Mouse (Mus musculus) mature B cell (primary cell): ENCODE data around the gene Slc5a8.

Source experiments
- in situ Hi-C: fragments of 300-500 bp; cut with MboI; formaldehyde crosslinking; loops from 2 replicates; pipeline ENCODE4 v1.14.3; 2019

Gene Slc5a8

DNA sequence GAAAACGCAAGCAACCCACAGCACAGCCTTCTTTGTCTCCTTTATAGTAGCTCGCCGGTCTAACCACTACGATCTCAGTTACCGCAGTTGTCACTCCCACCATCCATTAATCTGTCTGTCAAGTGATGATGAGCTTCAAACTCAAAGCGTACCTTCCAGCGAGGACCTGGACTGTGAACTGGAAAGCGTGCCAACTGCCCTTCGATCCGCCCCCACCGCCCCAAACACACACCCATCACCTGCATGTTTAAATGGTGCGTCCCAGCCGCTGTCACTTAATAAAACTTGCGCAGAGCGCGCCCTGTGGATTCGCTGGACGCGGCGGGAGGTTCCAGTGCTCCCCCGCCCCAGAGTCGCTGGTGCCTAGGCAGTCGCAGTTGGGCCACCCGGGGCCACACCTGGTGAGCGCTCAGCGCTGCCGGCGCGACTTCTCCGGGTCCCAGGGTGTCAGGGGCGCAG is at the start of gene Slc5a8:
TSS of gene Slc5a8 (plus strand) at position 361 of the 459 bp plus-strand sequence.
- in situ Hi-C loops = no loop called here

DNA sequence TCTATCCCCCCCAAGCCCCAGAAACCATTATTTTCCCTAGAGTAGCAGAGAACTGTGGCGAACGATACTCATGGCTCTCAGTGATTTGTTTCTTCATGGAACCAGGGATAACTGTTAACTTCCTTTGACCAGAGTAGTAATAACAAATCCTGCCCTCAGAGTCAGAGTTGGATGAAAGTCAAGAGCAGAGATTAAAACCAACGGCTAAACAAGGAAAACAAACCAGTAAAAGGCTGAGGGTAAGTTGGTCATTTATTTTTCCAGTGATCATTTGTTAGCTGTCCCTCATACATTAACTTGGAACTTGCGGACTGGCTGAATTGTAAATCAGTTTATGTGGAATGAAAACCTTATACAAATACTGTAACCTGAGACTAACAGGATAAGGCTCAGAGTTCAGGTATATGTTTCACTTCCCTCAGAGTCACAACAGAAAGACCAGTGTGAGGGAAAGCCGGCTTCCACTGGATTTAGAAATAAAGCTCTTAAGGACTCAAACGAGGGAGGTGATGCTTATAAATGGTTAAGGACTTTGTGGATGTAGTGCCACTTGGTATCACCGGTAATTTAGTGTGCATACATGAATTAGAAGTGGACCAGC is 36.8 kb upstream of the Slc5a8 start:
- in situ Hi-C loops = no loop called here

DNA sequence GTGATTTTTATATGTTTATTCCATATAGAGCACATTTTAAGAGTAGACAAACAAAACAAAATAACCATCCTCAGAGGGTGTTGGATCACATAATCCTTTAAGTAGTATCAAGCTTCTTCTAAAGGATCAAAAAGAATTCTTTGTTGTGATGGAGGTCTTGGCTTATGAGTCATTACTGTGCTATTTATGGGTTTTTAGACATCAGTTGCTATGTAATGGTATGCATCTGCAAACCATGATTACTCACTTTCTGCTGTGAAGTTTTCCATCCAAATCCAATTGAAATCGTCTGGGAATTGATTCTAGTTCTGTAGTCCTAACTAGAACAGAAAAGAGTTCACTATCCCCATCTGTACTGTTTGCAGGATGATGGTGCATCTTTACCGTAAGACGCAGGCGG is 35.8 kb upstream of the Slc5a8 start:
- in situ Hi-C loops = no loop called here

DNA sequence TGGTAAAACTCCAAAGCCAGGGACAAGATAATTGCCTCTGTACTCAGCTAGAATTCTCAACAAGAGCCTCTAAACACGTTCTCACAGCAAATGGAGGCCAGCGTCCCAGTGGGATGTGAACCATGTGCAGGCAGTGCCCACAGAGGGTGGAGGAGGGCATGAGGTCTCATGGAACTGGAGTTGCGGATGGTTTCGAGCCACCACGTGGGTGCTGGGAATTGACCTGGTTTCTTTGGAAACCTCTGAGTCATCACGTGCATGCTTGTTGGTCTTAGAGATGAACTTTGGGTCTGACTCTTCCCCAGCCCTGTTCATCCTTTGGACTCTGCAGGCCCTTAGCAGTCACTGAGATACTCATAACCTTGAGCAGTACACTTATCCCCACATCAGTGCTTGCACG is 32.5 kb upstream of the Slc5a8 start:
- in situ Hi-C loops = no loop called here

DNA sequence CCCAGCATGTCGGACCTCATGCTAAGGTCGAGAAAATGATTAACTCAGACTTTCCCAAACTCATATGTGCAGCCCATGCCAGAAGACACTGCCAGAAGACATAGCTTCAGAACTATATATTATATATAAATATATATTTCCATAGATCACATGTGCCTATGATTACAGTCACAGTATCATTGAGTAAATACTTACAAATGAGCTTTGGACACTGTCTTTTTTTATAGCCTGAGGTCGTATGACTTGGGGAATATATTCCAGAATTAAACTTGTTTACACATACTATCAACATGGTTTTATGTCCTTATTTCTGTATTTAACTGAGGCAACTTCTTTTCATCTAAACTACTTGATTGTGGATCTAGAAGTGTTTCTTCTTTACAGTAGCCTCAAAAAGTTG is 24.9 kb upstream of the Slc5a8 start:
- in situ Hi-C loops = no loop called here

DNA sequence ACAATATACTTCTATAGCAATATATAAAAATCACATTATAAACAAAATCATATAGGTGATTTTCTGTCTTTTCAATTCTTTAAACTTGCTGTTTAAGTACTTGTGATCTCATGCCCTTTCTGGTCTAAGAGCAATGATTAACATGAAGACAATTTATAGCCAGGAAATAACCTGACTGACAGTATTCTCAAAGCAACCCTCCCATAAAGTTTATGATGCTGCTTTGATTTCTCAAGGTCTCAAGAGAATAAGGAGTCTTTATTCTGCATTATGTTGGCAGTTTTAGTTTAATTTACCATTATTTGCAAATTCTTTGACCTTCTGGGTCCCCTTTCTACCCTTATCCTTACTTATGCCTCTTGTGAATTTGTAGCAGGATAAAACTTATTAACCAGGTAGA is 24.4 kb upstream of the Slc5a8 start:
- in situ Hi-C loops = no loop called here

DNA sequence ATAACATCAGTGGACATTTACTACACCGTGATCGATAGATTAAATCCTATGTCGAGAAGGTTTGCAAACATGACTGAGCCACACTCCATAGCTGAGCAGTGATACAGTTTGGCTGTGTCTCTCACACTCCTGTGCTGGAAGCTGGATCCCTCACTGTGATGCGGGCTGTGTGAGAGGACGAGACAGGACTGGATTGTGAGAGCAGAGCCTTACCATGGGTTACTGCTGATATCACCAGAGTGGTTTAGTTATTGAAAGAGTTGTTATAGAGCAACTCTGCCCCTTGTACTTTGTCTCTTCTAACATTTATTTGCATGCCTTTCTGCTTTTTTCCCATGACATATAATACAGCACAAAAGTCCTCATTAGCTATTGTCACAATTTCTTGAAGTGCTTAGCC is 23.5 kb upstream of the Slc5a8 start:
- in situ Hi-C loops = no loop called here

DNA sequence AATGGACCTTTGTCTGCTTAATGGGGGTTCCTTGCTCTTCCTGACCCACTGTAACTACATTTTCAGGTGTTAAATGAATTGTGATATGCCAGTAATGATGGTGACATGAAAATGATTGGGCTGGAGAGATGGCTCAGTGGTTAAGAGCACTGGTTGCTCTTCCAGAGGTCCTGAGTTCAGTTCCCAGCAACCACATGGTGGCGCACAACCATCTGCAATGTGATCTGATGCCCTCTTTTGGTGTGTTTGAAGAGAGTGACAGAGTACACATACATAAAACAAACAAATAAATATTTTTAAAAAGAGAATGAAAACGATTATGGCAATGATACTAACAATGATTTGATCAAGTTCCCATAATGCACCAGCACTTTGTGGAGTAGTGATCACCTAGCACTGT is 19.8 kb upstream of the Slc5a8 start:
- in situ Hi-C loops = no loop called here

DNA sequence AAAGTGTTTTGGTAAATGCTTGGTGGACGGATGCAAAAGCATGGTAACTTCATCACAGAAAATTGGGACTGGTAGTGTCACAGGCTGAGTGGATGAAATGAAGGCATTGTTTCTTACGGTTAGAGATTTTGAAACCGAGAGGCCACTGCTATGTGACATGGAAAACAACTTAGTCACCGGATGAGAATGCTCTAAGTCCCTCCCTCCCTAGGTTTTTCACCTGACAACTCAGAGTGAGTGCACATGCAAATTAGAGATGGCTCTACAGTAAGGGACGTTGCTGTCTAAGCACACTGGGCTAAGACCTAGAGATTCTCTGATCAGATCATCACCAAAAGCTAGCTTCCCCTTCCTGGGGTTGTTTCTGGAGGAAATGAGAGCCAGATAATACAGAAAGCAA is 10.9 kb upstream of the Slc5a8 start:
- in situ Hi-C loops = no loop called here

DNA sequence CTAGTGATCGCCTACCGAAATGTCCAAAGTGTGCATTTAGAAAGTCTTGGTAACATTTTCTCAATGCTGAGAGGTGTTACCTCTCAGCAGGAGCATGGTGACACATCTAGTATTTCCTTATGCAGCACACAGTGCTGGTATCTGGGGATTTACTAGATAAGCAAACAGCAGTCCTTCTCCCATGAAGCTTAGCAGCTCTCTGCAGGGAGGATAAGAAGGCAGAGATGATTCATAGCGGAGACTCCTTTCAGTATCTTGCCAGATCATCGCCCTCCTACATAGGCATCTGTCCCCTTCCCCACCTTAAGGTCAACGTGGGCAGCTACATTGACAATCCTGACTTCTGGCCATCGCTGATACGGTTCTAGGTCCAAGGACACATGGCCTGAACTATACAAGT is 8.4 kb upstream of the Slc5a8 start:
- in situ Hi-C loops = no loop called here

DNA sequence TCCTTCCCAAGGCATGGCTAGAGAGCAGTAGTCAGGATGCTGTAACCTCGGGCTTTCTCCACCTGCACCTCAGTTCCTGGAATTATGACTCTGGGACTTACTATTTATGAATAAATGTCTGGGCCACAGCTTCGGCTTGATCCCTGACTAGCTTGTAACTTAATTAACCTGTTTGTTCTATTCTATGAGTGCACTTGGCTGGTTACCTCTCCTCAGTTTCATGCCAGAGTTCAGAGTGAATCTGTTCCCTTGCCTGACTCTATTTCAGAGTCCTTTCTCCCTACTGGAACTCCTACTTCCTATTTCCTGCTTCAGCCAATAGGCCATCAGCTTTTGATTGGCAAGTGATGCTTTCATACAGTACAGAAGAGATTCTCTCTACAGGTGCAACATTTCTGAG is 2.1 kb upstream of the Slc5a8 start:
- in situ Hi-C loops = no loop called here

DNA sequence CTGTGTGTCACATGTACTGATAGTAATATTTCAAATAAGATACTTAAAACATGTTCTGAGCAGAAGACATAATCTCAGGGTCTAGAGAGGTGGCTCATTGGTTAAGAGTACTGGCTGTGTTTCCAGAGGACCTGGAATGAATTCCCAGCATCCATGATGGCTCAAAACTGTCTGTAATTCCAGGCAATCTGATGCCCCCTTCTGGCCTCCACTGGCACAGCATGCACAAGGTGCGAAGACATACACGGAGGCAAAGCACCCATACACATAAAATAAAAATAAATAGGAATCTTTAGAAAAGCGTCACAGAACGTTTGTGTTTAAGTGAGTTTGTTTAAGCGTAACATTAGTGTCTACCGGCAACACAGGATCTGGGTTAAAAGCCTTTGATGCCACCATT is 956 bp upstream of the Slc5a8 start:
- in situ Hi-C loops = no loop called here

DNA sequence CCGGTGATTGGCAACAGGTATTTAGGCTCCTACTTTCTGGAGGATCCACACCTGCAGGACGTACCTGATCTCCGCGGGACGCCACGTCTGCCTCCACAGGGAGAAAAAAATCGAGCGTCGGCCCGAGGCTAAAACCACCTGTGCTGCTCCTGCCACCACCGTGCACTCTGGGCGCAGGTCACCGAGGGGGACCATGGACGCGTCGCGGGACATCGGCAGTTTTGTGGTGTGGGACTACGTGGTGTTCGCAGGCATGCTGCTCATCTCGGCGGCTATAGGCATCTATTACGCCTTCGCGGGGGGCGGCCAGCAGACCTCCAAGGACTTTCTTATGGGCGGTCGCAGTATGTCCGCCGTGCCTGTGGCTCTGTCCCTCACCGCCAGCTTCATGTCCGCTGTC is 322 bp downstream of the Slc5a8 start:
- in situ Hi-C loops = no loop called here

DNA sequence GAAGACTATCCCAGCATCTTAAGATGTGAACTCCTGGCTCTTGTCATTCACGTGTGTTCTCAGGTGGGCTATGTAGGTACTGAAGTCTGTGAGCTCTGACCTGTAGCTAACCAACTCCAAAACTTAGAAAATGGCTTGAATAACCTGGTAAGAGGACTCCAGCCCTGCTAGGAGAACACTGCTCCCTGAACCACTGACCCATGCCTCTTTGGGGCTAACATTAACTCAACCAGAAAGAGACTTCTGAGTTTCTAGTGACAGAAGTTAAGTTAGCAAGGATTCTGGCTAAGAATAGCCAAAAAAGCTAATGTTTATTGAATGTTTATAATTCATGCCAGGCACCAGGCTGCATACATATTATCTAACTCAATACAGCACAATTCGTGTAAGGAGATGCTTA is 2.6 kb downstream of the Slc5a8 start:
- in situ Hi-C loops = no loop called here

DNA sequence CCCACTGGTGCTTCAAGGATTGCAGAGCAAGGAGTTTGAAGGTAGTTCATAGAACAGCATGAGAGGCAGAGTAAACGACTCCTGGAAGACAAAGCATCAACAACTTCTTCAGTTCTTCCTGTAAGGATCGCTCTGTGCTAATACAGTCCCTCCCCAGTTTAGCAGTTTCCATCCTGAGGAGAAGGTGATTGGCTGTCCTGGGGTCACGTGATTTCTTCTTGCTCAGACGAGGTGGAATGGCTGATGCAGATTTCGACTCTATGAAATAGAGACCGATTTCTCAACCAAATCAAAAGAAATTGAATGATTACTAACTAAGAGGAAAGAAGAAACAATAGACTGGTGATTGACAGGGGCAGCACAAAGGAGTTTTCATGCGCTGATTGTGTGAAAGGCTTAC is 5.6 kb downstream of the Slc5a8 start:
- in situ Hi-C loops = no loop called here

DNA sequence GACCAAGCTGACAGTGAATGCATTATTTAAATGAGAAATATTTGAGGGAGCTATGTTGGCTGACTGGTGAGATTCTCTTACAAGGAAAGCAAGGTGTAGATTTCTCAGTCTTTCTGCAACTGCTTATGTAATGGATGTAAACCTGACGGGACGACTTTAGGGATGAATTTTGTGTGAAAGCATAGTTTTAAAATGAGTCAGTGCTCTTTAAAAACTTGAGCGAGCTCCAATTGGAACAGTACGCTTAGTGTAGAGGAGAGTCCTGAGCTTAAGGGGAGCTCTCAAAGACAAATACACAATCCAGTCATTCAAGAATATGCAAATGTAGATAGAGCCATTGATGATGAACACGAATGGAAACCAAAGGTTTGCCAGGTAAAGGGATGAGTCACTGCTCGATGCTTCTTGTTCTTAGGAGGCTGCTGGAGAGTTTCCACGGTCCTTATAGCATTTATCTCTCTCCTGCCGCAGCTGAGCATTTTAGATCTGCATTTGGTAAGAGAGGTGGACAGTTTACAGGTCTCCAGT is 6.8 kb downstream of the Slc5a8 start:
- in situ Hi-C loops = no loop called here

DNA sequence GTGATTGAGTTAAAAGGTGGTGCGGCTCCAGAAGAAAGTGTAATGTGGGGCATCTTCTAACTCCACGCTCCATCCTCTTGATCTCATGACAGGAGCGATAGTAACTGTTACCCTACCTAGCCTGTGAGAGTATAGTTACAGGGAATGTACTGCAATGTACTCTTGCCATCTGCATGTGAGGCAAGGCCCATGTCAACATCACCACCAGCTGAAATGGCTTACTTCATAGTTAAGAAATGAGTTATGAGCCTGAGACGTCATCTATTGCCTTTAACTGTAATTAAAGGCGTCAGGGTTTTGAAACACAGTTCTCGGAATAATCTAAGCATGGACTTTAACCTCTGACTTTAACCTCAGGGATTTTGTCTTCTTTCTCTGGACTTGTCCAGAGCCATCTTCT is 11.2 kb downstream of the Slc5a8 start:
- in situ Hi-C loops = no loop called here

DNA sequence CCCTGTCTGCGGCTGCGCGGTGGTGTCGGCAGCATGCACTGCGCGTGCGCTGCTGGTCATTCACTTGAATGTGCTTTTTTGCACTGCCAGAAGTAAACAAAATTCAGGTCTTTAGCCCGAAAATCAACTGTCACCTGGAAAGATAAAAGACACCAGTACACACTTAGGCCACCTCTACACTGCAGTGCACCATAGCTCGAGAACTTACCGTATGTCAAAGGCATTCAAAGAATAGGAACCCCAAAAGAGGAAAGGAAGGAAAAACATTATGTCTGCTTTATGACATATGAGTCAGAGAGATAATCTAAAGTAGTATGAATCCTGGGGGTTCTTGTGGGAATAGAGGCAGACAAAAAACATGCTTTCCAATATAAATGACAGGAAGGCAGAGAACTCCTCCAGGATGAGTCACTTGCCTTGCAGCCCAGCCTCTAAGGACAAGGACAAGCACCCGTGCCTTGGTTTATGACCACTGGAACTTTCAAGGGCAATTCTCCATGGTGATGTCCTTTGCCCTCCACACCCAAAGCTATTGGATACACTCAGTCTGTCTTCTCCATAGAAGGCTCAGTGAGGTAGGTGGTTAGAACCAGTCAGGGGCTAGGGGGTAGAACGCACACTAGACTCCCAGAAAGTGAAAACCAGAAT is 64.0 kb downstream of the Slc5a8 start:
- in situ Hi-C loops = no loop called here

DNA sequence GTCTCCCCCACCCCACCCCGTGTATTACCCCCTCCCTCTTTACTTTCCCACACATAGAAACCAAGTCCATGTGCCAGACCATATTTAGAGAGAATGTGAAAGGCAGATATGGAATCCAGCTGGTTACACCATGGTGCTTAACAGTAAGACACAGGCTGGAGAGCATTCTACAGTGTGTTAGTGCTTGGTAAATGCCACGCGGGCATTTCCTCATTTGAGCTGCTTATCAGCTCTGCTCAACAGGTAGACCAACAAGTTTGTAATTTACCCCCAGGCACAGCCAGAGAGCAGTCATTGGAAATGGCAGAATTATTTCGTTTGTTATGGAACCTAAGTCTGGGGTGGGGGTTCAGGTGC is 64.5 kb downstream of the Slc5a8 start:
- in situ Hi-C loops = no loop called here

DNA sequence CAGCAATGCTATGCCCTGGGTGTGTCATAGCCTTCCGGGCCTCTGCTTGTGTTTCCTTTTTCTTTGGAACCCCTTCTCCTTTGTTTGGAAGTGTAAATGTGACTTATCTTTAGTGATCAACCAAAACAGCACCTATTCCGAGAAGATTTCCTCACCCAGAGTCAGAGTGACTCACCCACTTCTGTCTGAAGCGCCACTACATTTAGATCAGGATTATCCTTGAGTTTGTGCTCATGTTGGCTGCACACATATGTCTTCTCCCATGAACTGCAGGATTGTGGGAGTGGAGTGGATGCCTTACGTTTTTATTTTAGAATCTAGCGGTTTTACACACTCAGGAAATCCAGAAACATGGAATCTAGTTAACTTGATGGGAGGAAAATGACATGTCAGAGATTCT is 75.0 kb downstream of the Slc5a8 start:
- in situ Hi-C loops = no loop called here

DNA sequence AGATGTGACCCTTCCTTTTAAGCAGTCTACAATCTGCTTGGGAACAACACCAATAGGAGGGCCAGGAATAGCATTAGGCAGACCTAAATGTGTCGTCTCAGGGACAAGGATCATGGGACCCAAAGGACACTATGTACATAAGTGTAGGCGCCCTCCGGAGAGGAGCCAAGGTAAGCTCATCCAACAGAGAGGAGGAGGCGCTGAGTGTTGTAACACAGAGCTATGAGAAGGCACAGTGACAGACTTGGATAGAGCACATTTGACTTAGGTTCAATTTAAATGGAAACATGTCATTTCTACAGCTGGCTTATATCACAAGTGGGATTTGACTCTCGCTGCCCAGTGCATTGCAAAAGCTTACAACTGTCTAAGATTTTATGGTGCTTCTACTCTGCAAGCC is 82.8 kb downstream of the Slc5a8 start:
- in situ Hi-C loops = no loop called here

DNA sequence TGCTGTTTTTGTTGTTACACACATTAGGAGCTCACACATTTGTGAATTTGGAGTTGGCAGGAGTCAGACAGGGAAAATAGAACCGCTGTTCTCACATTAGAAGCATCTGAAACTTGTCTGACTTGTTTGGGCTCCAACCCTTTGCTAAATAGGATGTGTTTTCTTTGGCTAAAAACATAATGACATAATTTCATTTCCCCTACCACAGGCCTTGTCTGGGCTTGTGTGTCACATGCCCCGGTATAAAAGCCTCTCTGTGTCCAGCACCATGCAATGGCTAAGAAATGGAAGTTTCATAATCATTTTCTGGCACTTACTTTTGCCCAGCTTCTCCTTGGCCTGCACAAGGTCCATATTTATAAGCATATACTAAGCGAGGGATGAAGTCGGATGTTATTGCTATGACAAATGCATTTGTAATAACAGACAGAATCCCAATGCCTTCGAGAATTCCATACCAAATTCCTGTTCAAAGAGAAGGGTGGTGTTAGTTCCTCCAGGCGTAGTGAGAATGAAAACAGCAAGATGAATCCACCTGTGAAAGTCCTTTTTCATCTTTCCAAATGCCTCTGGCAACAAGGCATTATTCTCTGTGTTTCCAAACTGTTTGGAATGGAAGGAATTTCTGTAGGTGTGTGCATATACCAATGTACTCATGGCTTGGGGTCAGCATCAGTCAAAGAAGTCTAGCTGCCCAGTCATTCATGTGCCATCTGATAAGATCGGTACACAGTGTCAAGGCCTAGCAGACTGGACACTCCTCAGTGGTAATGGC is 85.3 kb downstream of the Slc5a8 start:
- in situ Hi-C loops = no loop called here

DNA sequence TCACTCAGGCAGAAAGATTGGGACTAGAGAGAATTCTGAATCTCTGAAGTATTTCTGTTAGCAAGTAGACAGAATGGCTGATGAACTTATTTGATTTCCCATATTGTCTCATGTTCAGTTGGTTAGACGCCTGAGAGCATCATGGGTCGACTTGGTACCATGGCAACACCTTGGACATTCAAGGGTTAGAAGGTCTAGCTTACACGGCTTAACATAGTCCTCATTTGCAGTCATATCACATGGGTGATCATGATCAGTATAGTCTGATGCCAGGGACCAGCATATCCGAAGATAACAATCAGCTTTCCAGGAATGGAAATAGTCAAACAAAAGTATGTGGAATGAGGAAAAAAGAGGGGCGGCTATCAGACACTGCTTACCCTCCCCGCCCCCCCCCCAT is 93.1 kb downstream of the Slc5a8 start:
- in situ Hi-C loops = no loop called here
